Mouse (Mus musculus) liver, embryonic 16.5 days (tissue): ENCODE results near the gene Lama1. TPM values are rescaled to one million over a fixed set of nuclear protein-coding genes. Genes with fewer than 3 reads are reported as not detected.

Experiments
- ATAC-seq: fragments of 200-750 bp; cut with Nextera tagmentation; 2 replicates; pipeline ENCODE4 v1.8.0; 2017; ENCODE audit warnings: low read depth, mild to moderate bottlenecking, moderate number of reproducible peaks, moderate library complexity
- H3K27ac ChIP-seq: fragments of 300-500 bp; sonication (generic); 2 replicates; pipeline ENCODE4 v1.5.1; 2014; ENCODE audit warnings: mild to moderate bottlenecking, low read length
- H3K27me3 ChIP-seq: fragments of 300-500 bp; sonication (generic); 2 replicates; pipeline ENCODE4 v1.6.1; 2014; ENCODE audit warnings: low read depth, low read length, mixed read lengths; ENCODE audit not compliant: control insufficient read depth, insufficient read depth
- H3K36me3 ChIP-seq: fragments of 300-500 bp; sonication (generic); 2 replicates; pipeline ENCODE4 v1.6.1; 2014; ENCODE audit warnings: mild to moderate bottlenecking; ENCODE audit not compliant: control insufficient read depth, insufficient read depth
- H3K4me1 ChIP-seq: fragments of 300-500 bp; sonication (generic); 2 replicates; pipeline ENCODE4 v1.6.1; 2014; ENCODE audit warnings: low read depth, low read length, mixed read lengths; ENCODE audit not compliant: control insufficient read depth
- H3K4me2 ChIP-seq: fragments of 300-500 bp; sonication (generic); 2 replicates; pipeline ENCODE4 v1.6.1; 2014; ENCODE audit warnings: low read depth, low read length, mixed read lengths
- H3K4me3 ChIP-seq: fragments of 300-500 bp; sonication (generic); 2 replicates; pipeline ENCODE4 v1.5.1; 2014; ENCODE audit warnings: low read depth, mild to moderate bottlenecking, low read length
- H3K9ac ChIP-seq: fragments of 300-500 bp; sonication (generic); 2 replicates; pipeline ENCODE4 v1.6.1; 2014; ENCODE audit warnings: low read depth, low read length
- H3K9me3 ChIP-seq: fragments of 300-500 bp; sonication (generic); replicated peaks from 2 replicates; pipeline ENCODE4 v1.6.1; 2016; ENCODE audit warnings: low read length; ENCODE audit not compliant: control insufficient read depth
- WGBS: fragments of 180-500 bp; shearing (Covaris S2); extraction: QIAGEN DNeasy Blood & Tissue Kit; methylation state at CpG from one replicate; pipeline ENCODE4 v1.1.7; 2014; ENCODE audit not compliant: insufficient replicate concordance; 5-methylcytosine and 5-hydroxymethylcytosine counted together
- polyA plus RNA-seq: library from polyadenylated mRNA; unstranded; fragments of >200 nt; fragmentation: Nextera tagmentation; extraction: Ambion mirVana; gene quantifications from 2 replicates; pipeline ENCODE4 v1.2.1, GENCODE M21; 2015

Gene Lama1
- polyA plus RNA-seq = 1.6 and 2.0 TPM in 2 replicates

- H3K27ac ChIP-seq = no peak within 1 kb of the TSS
- ATAC-seq = peak; percentile 95
- peaks cover 20% of the 10 kb centered on the region for H3K27me3 ChIP-seq
- peak within 1 kb of the TSS; percentile 58 for H3K4me3 ChIP-seq
- under 1% methylated on average over 31 of the region's 32 CpGs for WGBS
- H3K9ac ChIP-seq = peak within 1 kb of the TSS; percentile 47
- no peaks in the 10 kb centered on the region for H3K9me3 ChIP-seq
- H3K36me3 ChIP-seq = no peaks in the 10 kb centered on the region
- H3K4me2 ChIP-seq = peak within 1 kb of the TSS; percentile 62
- no peaks in the 10 kb centered on the region for H3K4me1 ChIP-seq
These were observed at the start of gene Lama1 for GRCm38 (mm10) chr17:67696694-67697386. Gene Lama1 (plus strand): TSS chr17:67697259.

- no peaks in the 10 kb centered on the region for H3K36me3 ChIP-seq
- H3K9ac ChIP-seq = no peak overlapping the region
- H3K4me3 ChIP-seq = no peak overlapping the region
- H3K4me2 ChIP-seq = no peak overlapping the region
- WGBS = 17% methylated on average over 4 of the region's 4 CpGs
- no peak overlapping the region for H3K27ac ChIP-seq
- H3K4me1 ChIP-seq = no peaks in the 10 kb centered on the region
- ATAC-seq = no peak
- no peaks in the 10 kb centered on the region for H3K27me3 ChIP-seq
- no peaks in the 10 kb centered on the region for H3K9me3 ChIP-seq
These were observed 45.6 kb upstream of the Lama1 start for GRCm38 (mm10) chr17:67651506-67651905.

- H3K9me3 ChIP-seq = no peaks in the 10 kb centered on the region
- H3K4me3 ChIP-seq = no peak overlapping the region
- H3K27ac ChIP-seq = no peak overlapping the region
- H3K27me3 ChIP-seq = no peaks in the 10 kb centered on the region
- no peaks in the 10 kb centered on the region for H3K4me1 ChIP-seq
- no peak for ATAC-seq
- no peaks in the 10 kb centered on the region for H3K36me3 ChIP-seq
- no peak overlapping the region for H3K9ac ChIP-seq
- WGBS = 30% methylated on average over 3 of the region's 3 CpGs
- H3K4me2 ChIP-seq = no peak overlapping the region
These were observed 32.8 kb upstream of the Lama1 start for GRCm38 (mm10) chr17:67664299-67664698.

GRCm38 (mm10) chr17:67666981-67667380 lies 30.1 kb upstream of the Lama1 start:
- H3K9me3 ChIP-seq = no peaks in the 10 kb centered on the region
- no peak overlapping the region for H3K4me2 ChIP-seq
- H3K27me3 ChIP-seq = no peaks in the 10 kb centered on the region
- H3K36me3 ChIP-seq = no peaks in the 10 kb centered on the region
- H3K4me1 ChIP-seq = no peaks in the 10 kb centered on the region
- WGBS = 40% methylated on average over 5 of the region's 5 CpGs
- H3K27ac ChIP-seq = no peak overlapping the region
- no peak overlapping the region for H3K4me3 ChIP-seq
- H3K9ac ChIP-seq = no peak overlapping the region
- no peak for ATAC-seq

- H3K4me1 ChIP-seq = no peaks in the 10 kb centered on the region
- ATAC-seq = no peak
- no peaks in the 10 kb centered on the region for H3K27me3 ChIP-seq
- H3K9me3 ChIP-seq = no peaks in the 10 kb centered on the region
- no peak overlapping the region for H3K4me3 ChIP-seq
- H3K9ac ChIP-seq = no peak overlapping the region
- 17% methylated on average over 3 of the region's 3 CpGs for WGBS
- H3K36me3 ChIP-seq = no peaks in the 10 kb centered on the region
- H3K4me2 ChIP-seq = no peak overlapping the region
- no peak overlapping the region for H3K27ac ChIP-seq
These were observed 29.1 kb upstream of the Lama1 start for GRCm38 (mm10) chr17:67667981-67668380.

- Histone ChIP-seq H3K9ac (no peak overlapping the region), H3K4me1 (no peaks in the 10 kb centered on the region), H3K4me3 (no peak overlapping the region), H3K9me3 (no peaks in the 10 kb centered on the region), H3K4me2 (no peak overlapping the region), H3K27me3 (no peaks in the 10 kb centered on the region), H3K27ac (no peak overlapping the region), H3K36me3 (no peaks in the 10 kb centered on the region)
- WGBS = 35% methylated on average over 1 of the region's 1 CpGs
- ATAC-seq = no peak
These were observed 18.5 kb upstream of the Lama1 start for GRCm38 (mm10) chr17:67678576-67678975.

- H3K4me2 ChIP-seq = no peak overlapping the region
- no peaks in the 10 kb centered on the region for H3K27me3 ChIP-seq
- no peak overlapping the region for H3K9ac ChIP-seq
- no peak for ATAC-seq
- 56% methylated on average over 6 of the region's 6 CpGs for WGBS
- H3K9me3 ChIP-seq = no peaks in the 10 kb centered on the region
- H3K4me3 ChIP-seq = no peak overlapping the region
- H3K36me3 ChIP-seq = no peaks in the 10 kb centered on the region
- H3K4me1 ChIP-seq = no peaks in the 10 kb centered on the region
- no peak overlapping the region for H3K27ac ChIP-seq
These were observed 16.0 kb upstream of the Lama1 start for GRCm38 (mm10) chr17:67681084-67681483.

GRCm38 (mm10) chr17:67685022-67685743 lies 11.9 kb upstream of the Lama1 start:
- H3K27me3 ChIP-seq = no peaks in the 10 kb centered on the region
- H3K4me2 ChIP-seq = no peak overlapping the region
- 49% methylated on average over 14 of the region's 14 CpGs for WGBS
- no peak overlapping the region for H3K27ac ChIP-seq
- H3K36me3 ChIP-seq = no peaks in the 10 kb centered on the region
- no peak overlapping the region for H3K9ac ChIP-seq
- no peak for ATAC-seq
- no peaks in the 10 kb centered on the region for H3K4me1 ChIP-seq
- H3K4me3 ChIP-seq = no peak overlapping the region
- no peaks in the 10 kb centered on the region for H3K9me3 ChIP-seq

GRCm38 (mm10) chr17:67687505-67687904 lies 9.6 kb upstream of the Lama1 start:
- H3K27me3 ChIP-seq = no peaks in the 10 kb centered on the region
- 73% methylated on average over 6 of the region's 6 CpGs for WGBS
- H3K4me3 ChIP-seq = no peak overlapping the region
- ATAC-seq = no peak
- H3K4me1 ChIP-seq = no peaks in the 10 kb centered on the region
- H3K4me2 ChIP-seq = no peak overlapping the region
- no peak overlapping the region for H3K9ac ChIP-seq
- H3K9me3 ChIP-seq = no peaks in the 10 kb centered on the region
- H3K36me3 ChIP-seq = no peaks in the 10 kb centered on the region
- no peak overlapping the region for H3K27ac ChIP-seq
